Mouse (Mus musculus) stomach, postnatal 0 days (tissue): ENCODE measurements around the gene Gpr25.

Experiments
- CTCF ChIP-seq: IDR thresholded peaks from 2 replicates; pipeline ENCODE4 v1.5.1; 2016; ENCODE audit warnings: antibody characterized with exemption, low read depth, mild to moderate bottlenecking, moderate library complexity
- EP300 ChIP-seq: optimal IDR thresholded peaks from 2 replicates; pipeline ENCODE3; 2016; ENCODE audit warnings: antibody characterized with exemption

DNA sequence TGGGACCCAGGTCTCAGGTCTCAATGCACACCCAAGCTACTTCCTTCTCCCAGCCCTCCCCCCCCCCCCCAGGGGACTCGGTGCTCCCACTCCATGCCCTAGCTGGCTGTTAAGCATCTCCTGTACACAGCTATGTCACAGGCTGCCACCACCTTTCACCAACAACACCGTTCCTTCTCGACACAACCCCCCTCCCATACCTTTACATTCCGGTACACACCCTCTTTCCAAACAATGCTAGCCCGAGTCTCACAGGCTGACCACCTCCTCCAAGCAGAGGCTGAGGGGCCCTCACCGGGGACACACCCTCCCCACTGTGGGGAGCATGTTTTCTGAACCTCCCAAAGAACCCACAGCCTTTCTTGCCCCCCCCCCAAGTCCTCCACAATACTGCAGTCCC, 29.1 kb downstream of the Gpr25 start:
- TF ChIP-seq CTCF, result no peak
- no peak for TF ChIP-seq EP300
